In genomic region chr15:85324426-85324825, GRCm38 (mm10) we compare ENCODE assay signal across 24 mouse cellular contexts. TPM values are rescaled to one million over a fixed set of nuclear protein-coding genes. Genes with fewer than 3 reads are reported as not detected.
DNase-seq lines count a peak whose midpoint lies in the region; ATAC-seq lines count a peak whose summit lies in the region.
"Had no signal": no experiment of that assay in that cellular context is flagged by ENCODE, and none has a peak within 500 bp of the region (broad histone marks: within the 10 kb centered on the region; RNA-seq: fewer than 3 reads in every experiment).

No protein-coding gene starts in this region.

- H3K9ac ChIP-seq in hindbrain, embryonic 13.5 days: no peak overlapping the region

- no peaks in the 10 kb centered on the region for H3K4me1 ChIP-seq in hindbrain, embryonic 13.5 days (replicated peaks)

- no peak overlapping the region for H3K4me2 ChIP-seq in hindbrain, embryonic 13.5 days

- peak; percentile 23 to 51 for DNase-seq in layer of hippocampus, adult 18-20 months (ENCODE audit: low spot score in 2 of 2)
- DNase-seq in layer of hippocampus, postnatal 25 days (ENCODE audit: extremely low spot score in 1 of 2, low spot score in 1 of 2): no peak
- peak; percentile 31 for DNase-seq in layer of hippocampus, adult 9-11 months
- DNase-seq in layer of hippocampus, postnatal 36 days: no peak
- peak; percentile 32 for DNase-seq in R1 (ENCODE audit: low read depth, low spot score)
- peak; percentile 54 for DNase-seq in brain, adult 2 months (ENCODE audit: low read depth, low spot score)
- no peak for DNase-seq in adrenal gland, postnatal 14 days
- DNase-seq: adrenal gland, adult 2 months; adrenal gland, adult 8-10 months; adrenal gland, postnatal 10 days; adrenal gland, postnatal 25 days; adrenal gland, postnatal 36 days; B cell, adult 2 months; cerebellum, adult 11 months; cerebellum, adult 11-12 months; cerebellum, adult 18-20 months; cerebellum, adult 2 months; cerebellum, adult 8-10 months had no signal

- ATAC-seq in hindbrain, embryonic 13.5 days (ENCODE audit: low FRiP score): no peak
- ATAC-seq: activated CD4-positive, CD25-positive, alpha-beta regulatory T cell, adult 4 months; CD4-positive, CD25-positive, alpha-beta regulatory T cell, adult 4 months; Patski had no signal

- WGBS in hindbrain, embryonic 13.5 days: 97% methylated on average over 1 of the region's 1 CpGs

- H3K27me3 ChIP-seq in hindbrain, embryonic 13.5 days: no peaks in the 10 kb centered on the region
- H3K27me3 ChIP-seq: CH12.LX, Patski had no signal

- no peak overlapping the region for H3K27ac ChIP-seq in hindbrain, embryonic 13.5 days

- H3K9me3 ChIP-seq in hindbrain, embryonic 13.5 days: no peaks in the 10 kb centered on the region
- H3K9me3 ChIP-seq: G1E had no signal

- no peaks in the 10 kb centered on the region for H3K36me3 ChIP-seq in hindbrain, embryonic 13.5 days
- H3K36me3 ChIP-seq: G1E had no signal

- H3K4me3 ChIP-seq in hindbrain, embryonic 13.5 days: no peak overlapping the region

RNA-seq across cellular contexts. Expression of gene Atxn10, which starts 11.6 kb away (rescaled TPM):
- total RNA-seq in layer of hippocampus, adult 18-20 months (2021): 100 to 1,000 TPM; 286 to 293 TPM
- total RNA-seq in layer of hippocampus, postnatal 25 days (2021): 100 to 1,000 TPM; 292 to 314 TPM
- 100 to 1,000 TPM; 290 to 315 TPM for total RNA-seq in layer of hippocampus, postnatal 36 days (2021)
- polyA plus RNA-seq in hindbrain, embryonic 13.5 days (2015; fragmentation: Nextera tagmentation; extraction: Ambion mirVana): 515 and 529 TPM in 2 replicates
- 105 and 109 TPM in 2 replicates for total RNA-seq in adrenal gland, postnatal 14 days (2021)

Comparison
In these comparisons a context has a peak if more than half of its experiments do, and no peak if none do; other contexts are left out.
1. DNase-seq: peak in layer of hippocampus, adult 18-20 months (2 of 2), layer of hippocampus, adult 9-11 months (single experiment), R1 (single experiment) and brain, adult 2 months (single experiment); none in layer of hippocampus, postnatal 25 days (0 of 2), layer of hippocampus, postnatal 36 days (0 of 2) and adrenal gland, postnatal 14 days (single experiment).